Mouse (Mus musculus) T-helper 1 cell (primary cell): Measurements from ENCODE around the gene Nphp4.

ENCODE experiments used
- in situ Hi-C: fragments of 300-600 bp; cut with MboI, MseI; formaldehyde crosslinking; loops from one replicate; pipeline ENCODE4 v1.15.1; 2025; ENCODE audit warnings: high pct_unique_total_duplicates

Nphp4 gene

DNA sequence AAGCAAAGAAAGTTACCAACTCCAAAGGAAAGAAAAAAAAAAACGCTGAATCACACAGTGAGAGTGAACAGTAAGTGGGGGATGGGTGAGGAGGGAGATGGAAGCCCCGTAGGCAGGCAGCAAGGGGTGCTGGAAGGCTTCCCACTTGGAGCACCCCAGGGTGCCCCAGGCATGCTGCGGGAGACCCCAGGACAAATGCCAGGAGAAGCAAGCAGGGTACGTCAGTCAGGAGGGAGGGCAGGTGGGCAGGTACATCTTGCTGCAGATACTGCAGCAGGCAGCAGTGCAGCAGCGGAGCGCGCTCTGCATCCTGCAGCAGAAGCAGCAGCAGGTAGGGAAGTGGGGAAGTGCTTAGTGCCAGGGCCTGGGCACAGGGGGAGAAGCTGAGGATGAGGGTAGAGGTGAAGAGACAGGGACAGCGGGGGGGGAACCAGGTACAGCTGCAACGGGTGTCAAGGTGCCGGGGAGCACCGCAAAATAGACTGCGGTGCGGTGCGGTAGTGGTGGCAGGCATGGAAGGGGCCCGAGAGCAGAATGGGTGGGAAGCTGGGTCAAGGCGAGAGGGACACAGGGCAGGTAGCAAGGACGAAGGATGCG lies at the start of gene Nphp4:
TSS of gene Nphp4 (plus strand) at position 280 of the 597 bp plus-strand sequence.
- in situ Hi-C loops = loop anchor here (5.0 kb wide), 1 partner anchor 614 kb away; the partner anchor contains the start of gene Camta1

DNA sequence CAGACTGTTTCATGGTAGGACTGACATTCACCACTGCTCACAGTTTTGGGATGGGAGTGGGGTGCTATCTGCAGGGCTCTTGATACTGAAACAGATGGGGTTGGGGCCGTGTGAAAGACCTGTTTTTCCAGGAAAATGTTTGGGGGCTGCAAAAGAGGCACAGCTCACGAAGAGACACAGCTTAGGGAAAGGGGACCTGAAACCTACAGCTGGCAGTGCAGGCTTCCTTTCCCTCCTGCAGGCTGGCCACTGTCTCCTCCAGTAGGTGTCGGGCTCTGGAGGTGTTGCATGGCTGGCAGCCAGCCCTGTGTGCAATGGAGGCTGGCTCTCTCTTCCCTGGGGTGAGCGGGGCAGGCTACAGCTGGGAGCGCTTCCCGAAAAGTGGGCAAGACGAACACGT lies 48.2 kb upstream of the Nphp4 start:
- in situ Hi-C loops = no loop called here

DNA sequence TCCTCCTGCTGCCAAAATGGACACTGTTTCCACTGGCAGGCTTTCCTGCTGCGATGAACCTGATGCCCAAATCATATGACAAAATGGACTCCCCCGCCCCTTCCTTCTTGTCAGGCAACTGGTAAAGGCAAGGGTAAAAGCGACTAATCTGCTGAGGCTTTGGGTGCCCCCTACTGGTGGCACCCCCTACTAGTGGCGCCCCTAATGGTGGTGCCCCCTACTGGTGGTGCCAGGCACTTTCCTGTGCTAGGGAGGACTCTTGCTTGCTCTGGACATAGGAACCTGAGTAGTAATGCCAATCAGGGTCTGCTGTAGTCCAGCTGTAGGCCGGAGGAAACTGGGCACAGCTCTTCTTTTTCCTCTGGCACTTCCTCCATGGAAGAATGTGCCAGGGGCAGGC lies 44.2 kb upstream of the Nphp4 start:
- in situ Hi-C loops = no loop called here

DNA sequence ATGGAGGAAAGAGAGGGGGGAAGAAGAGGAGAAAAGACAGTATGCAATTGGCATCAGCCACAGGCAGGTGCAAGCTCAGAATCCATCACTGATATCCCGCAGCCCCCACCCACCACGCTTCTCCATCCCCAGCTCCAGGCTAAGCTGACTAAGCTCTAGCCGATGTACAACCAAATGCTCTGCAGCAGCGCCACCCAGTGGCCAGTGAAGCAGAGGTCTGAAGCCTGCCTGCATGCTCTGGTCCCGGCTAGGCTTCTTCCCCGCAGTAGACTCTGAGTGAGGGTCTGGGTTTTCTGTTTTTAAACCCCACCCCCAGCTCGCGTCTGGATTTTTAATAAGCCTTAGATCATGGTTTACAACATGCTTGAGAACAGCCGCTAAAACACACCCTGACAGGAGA lies 41.7 kb upstream of the Nphp4 start:
- in situ Hi-C loops = loop anchor here (5.0 kb wide), 1 partner anchor 263 kb away; no protein-coding TSS in a partner anchor

DNA sequence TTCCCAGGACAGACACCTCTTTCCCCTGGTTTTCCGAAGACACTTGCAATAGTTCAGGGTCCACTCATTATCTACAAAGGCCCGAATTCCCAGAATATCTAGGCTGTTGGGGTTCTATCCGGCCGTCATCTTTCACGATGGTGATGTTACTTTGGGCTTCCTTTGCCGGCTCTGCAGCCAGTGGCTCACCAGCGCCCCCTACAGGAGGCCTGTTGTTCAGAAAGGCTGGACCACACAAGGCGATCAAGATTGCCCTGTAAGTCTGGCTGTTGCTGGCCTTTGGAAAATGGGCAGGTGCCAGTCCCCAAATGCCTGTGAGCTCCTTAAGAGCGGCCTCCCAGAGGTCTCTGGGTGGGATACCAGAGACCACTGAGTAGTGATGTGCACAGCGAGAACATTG lies 41.3 kb upstream of the Nphp4 start:
- in situ Hi-C loops = loop anchor here (5.0 kb wide), 1 partner anchor 263 kb away; no protein-coding TSS in a partner anchor

DNA sequence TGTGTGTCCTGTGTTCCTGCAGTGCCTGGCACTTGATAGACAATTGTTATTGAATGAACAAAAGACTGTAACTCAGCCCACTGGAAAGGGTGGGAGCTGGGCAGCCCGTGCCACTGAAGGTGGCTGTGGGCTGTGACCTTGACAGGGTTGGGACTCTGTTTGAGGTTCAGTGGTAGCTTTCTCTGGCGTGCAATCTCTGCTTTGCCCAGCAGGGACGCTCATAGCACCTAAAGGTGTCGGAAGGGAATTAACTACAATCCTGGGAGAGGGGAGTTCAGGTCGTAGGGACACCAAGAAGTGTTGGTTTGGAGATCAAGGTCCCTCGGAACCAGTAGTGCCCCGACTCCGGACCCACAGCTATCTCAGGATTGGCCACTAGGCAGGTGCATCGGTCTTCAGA lies 35.6 kb upstream of the Nphp4 start:
- in situ Hi-C loops = no loop called here

DNA sequence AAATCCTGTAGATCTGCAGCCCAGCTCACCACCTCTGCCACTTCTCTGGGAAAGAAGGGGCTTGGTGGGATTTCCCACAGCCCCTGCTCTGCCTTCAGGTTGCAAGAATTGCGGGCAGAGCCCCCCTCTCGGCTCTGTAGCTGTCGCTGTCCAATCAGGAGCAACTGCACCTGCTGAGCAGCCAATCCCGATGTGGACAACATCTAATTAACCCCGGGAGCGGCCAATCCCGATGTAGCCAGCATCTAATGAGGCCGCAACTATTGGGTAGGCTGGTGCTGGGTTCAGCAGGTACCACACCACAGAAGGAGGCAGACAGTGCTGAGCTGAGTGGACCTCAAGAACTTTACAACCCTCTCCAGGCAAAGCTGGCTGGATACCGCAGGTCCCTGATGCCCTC lies 35.0 kb upstream of the Nphp4 start:
- in situ Hi-C loops = no loop called here

DNA sequence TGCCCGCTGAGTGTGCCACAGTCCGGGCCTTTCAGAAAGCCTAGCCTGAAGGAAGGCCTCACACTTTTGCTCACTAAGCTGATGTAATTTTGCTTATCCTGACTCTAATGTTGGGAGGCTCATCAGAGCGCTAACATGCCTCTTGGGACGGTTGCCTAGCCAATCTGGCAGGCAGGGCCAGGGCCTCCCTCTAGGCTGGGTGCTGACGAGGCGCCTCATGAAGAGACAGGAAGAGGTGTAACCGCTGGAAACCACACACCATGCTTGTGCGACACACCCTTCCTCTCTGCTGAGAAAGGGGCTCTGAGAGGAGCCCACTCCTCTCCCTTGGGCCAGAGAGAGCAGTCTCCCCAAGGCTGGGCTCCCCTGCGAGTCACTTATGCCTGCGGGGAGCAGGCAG lies 30.3 kb upstream of the Nphp4 start:
- in situ Hi-C loops = no loop called here

DNA sequence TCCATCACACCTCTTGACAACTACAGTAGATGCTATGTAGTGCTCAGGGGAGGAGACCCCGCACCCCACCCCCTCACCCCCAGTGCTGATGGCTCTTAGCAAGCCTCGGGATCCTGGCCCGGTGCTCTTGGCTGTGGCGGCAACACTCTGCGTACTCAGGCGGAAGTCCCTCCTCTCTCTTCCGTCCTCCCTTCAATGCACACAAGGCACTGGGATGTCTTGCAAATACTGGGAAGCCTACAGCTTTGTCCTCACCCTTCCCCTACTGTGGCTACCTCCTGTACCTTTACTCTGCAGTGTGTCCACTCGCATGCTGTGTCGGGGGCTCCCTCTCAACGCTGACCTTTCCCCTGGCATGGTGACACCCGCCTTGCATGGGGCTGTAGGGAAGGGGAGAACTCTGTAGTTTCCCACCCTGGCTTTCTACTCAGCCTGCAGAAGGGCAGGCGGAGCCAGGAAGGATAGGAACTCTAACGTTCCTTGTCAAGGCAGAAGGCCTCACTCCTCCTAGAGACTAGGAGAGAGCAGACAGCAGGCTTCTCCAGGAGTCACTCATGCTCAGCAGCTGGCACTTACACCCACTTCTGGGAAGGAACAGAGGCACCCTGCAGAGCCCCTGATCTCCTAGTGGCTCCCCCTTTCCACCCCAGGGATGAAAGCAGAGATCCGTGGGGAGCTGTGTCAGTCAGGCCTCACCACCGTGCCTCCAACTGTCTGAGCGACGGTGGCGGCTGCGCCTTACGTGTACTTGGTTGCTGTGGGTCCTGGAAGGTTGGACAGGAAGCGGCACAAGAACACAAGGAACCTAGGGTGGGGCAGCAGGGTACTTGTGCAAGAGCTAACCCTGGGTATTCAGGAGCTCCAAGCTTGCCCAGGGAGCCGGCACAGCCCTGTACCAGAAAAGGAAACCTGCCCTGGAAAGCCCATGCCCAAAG lies 28.5 kb upstream of the Nphp4 start:
- in situ Hi-C loops = no loop called here

DNA sequence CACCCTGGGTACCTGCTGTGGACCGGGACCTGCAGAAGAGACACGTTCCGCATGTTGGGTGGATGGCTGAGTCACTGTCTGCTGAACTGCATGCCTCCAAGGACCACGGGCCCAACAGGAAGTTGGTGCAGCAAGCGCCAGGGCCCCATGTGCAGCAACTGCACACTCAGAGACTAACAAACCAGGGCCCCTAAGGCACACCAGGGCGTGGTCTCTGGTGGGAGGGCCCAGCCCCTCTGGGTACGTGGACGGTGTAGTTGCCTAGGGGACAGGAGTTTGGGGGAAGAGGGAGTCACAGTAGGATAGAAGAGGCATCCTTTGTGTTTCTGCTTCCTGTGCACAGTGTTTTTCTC lies 27.9 kb upstream of the Nphp4 start:
- in situ Hi-C loops = no loop called here

DNA sequence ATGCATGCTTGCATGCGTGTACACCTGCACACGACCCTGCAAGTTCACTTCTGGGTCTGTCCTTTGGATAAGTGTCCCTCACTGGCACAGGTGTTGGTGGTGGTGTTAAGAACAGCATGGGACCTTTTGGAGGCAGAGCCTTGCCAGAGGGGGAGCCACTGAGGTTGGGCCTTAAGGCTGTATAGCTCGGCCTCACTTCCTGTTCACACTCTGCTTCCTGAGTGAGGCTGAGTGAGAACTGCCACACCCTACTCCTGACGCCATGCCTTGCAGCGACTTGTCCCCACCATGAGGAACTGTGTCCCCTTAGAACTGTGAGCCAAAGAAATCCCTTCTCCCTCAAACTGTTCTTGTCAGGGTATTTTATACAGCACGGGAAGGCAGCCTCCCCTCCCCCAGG lies 25.1 kb upstream of the Nphp4 start:
- in situ Hi-C loops = loop anchor here (10.0 kb wide), 1 partner anchor 1693 kb away; the partner anchor contains the start of genes Trp73 and Wrap73

DNA sequence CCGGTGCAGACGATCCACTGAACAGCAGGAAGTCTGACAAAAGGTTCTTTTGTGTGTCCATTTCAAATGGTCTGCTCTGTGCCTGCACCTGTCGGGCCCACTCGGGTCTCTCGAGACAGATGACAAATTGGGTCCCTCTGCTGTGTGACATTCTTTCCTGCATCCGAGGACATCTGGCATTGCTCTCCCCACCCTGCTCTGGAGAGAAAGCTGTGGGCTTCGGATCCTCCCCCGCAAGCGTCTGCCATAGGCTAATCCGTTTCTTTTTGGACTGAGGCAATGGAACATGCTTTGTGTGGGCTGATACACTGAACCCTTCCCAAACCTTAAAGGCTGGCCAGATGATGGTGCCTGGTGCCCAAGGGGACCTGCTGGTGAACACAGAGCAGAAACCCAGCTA lies 23.4 kb upstream of the Nphp4 start:
- in situ Hi-C loops = loop anchor here (10.0 kb wide), 1 partner anchor 1692 kb away; the partner anchor contains the start of genes Trp73 and Wrap73

DNA sequence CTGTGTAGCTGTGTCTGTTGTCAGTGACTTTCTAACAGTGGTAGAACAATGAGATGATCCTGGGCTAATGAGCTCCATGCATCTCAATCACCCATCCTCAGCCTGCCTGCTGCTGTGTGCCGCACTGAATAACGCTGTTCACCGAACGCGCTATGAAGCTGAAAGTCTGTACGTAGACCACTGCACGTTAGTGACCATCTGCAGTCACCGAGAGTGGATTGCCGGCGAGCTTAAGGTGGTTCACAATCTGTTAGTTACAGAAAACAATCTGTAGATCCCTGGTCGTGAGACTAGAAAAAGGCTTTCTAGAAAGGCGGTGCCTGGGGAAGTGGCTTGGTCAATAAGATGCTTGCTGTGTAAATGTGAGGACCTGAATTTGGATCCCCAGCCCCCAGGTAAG lies 22.4 kb upstream of the Nphp4 start:
- in situ Hi-C loops = loop anchor here (10.0 kb wide), 1 partner anchor 1691 kb away; the partner anchor contains the start of genes Trp73 and Wrap73

DNA sequence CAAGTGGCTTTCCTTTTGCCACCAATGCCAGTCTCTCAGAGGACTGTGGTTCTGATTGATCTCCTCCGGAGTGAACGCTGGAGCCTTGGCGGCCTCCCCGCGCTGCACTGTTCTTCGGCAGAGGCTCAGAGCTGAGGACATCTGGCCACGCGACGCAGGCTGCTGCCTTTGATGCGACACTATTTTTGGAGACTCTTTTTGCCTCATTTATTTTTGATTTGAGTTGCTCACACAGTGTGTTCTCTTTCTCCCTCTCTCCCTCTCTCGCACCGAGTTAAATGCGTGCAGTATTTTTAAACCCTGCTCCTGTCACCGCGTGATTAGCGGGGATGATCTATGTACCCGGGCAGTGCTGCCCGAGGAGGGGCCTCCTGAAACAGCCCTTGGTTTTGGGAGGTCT lies 19.9 kb upstream of the Nphp4 start:
- in situ Hi-C loops = loop anchor here (10.0 kb wide), 1 partner anchor 1688 kb away; the partner anchor contains the start of genes Trp73 and Wrap73

DNA sequence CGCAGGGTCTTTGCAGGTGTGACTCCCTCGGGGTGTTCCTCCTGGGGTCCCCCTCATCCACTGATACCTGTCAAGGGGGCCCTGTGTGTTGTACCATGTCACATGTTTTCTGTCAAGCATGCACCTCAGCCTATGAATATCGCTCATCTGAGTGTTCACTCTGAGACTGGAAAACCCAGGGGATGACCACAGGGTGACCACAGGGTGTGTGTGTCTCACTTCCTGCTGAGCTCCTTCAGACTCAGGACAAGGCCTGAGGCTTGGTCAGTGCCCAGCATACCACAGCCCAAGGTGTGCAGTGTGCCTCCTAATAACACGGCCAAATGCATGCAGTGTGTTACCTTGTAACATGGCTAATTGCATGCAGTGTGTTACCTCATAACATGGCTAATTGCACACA lies 18.8 kb upstream of the Nphp4 start:
- in situ Hi-C loops = loop anchor here (10.0 kb wide), 1 partner anchor 1687 kb away; the partner anchor contains the start of genes Trp73 and Wrap73

DNA sequence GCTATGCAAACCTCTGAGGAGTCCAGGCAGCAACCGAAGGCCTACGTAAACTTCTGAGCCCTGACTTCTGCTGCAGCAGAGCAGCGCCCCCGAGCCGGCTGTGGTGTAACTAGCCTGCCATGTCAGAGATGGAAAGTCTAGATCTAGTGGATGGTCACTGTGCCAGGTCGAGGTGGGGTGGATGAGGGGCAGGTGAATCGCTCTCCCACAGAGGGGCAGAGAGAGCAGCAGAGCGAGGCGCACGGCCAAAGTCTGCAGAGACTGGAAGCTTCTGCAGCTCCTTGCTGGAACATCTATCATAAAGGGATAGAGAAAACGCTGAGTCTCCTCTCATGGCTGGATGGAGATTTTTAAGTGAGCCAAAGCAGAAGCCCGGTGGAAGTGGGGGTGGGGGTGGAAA lies 14.0 kb upstream of the Nphp4 start:
- in situ Hi-C loops = no loop called here

DNA sequence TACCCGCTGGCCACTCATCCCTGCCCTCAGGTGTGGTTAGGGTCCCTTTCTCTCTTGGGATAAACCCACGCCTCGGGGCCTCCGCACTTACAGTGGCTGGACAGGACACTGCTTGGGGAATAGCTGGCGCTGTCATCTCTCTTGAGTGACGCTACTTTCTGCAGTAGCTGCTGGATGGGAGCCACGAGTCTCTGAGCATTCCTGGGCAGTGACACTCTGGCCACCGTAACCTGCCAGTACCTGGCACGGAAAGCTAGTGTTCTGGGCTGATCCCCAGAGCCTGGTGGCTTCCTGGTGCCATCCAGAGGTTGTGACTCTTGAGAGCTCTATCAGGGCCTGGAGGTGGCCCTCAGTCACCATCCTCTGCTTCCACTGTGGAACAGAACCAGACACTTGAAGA lies 13.4 kb upstream of the Nphp4 start:
- in situ Hi-C loops = no loop called here

DNA sequence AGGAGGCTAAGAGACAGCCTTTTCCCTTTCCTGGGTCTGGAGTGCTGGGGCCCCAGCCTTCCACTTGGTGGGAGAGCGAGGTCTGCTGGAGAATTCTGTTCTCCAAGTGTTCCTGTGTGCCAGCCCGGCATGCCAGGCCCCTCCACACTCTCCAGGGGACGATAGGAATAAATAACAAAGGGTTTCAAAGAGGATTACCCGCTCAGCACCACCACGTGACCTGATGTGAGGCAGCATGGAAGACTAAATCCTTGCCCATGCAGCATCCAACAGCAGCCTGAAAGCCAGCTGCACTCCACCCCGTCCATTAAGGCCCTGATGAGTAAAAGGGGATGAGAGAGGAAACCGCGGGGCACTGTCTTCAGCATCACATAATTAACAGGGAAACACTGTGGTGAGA lies 11.4 kb upstream of the Nphp4 start:
- in situ Hi-C loops = no loop called here

DNA sequence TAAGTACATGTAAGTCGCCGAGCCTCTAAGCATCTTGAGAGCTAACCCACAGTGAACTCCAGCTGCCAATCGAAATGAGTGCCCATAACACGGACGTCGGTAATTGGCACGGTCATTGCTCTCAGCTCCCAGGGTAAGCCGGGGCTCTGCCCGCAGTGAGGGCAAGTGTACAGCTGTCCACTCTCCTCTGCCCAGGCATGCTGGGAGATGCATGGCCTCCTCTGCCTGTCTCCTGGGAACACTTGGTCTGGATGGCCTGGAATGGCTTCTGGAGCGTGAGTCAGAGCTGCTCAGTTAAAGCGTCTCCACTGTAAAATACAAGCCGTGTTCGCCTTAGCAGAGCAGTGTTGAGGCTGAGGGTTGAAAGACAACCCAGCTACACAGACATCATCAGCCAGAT lies 9.9 kb upstream of the Nphp4 start:
- in situ Hi-C loops = no loop called here

DNA sequence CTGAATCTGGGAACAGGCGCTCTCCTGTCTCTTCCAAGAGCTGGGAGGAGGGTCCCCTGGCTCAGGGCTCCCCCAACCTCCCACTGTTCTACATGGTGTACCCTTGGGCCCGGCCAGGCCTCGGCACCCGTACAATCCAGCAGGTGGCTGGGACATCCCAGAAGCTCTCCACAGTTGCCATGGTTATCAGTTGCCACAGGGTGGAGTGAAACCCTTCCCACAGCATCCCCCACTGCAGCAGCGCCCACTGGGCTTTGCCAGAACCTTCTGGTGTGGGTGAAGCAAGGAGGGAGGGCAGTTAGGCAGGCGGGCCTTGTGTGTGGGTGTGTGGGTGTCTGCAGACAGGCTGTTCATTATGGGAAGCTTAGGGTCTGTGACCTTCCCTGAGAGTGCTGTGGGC lies 8.6 kb upstream of the Nphp4 start:
- in situ Hi-C loops = no loop called here

DNA sequence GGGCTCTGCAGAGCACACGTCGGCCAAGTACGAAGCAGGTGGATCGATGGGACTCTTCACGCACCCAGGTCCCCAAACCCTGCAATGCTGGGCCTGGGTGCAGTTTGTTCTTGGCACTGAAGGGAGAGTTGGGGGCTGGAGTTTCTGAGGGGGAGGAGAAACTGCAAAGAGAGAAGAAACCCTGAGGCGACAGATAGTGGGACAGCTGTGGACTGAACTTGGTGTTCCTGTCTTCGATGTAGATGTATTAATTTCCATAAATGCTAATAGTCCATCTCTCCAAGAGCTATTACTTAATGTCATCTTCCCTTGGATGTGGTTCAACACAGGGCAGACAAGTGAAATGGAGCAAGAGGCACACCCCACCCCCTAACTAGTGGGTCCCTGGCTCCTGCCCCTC lies 565 bp upstream of the Nphp4 start:
- in situ Hi-C loops = loop anchor here (5.0 kb wide), 1 partner anchor 614 kb away; the partner anchor contains the start of gene Camta1

DNA sequence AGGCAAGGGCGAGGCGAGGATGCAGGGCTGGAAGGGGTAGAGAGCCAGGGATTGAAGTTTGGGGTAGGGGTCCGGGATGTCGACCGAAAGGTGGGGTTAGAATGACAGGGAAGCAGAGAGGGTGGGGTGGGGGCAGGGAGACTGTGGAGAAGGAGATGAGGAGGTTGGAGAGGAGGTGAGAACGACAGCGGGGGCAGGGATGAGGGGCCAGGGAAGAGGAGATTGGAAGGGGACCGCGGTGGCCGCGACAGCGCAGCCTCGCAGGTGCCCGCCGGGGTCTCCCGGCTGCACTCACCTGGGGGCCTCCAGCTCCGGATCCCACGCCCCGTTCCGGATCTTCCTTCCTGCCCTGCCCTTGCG lies 580 bp downstream of the Nphp4 start:
- in situ Hi-C loops = loop anchor here (5.0 kb wide), 1 partner anchor 615 kb away; the partner anchor contains the start of gene Camta1
